Mouse (Mus musculus): ENCODE results near the gene Caln1. TPM values are rescaled to one million over a fixed set of nuclear protein-coding genes. Genes with fewer than 3 reads are reported as not detected.

The Caln1 gene
- total RNA-seq (2023): not detected

DNA sequence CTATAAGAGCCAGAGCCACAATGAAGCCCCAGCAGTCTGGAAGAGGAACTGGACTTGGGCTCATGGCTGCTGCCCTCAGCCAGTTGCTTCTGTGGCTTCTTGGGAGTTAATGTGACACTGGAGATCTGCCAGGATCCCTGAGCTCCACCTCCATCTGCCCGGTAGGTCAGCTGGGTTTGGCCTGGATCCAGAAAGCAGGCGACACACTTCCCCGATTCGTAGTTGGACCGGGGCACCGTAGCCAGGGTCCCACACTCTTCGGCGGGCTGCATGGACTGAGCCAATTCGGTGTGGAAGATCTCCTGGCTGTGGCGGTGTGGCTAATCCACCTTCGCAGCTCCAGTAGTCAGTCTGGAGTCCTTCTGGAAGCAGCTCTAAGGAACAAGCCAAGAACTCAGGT lies at the start of gene Caln1:
TSS of gene Caln1 (plus strand) at position 219 of the 400 bp plus-strand sequence.

DNA sequence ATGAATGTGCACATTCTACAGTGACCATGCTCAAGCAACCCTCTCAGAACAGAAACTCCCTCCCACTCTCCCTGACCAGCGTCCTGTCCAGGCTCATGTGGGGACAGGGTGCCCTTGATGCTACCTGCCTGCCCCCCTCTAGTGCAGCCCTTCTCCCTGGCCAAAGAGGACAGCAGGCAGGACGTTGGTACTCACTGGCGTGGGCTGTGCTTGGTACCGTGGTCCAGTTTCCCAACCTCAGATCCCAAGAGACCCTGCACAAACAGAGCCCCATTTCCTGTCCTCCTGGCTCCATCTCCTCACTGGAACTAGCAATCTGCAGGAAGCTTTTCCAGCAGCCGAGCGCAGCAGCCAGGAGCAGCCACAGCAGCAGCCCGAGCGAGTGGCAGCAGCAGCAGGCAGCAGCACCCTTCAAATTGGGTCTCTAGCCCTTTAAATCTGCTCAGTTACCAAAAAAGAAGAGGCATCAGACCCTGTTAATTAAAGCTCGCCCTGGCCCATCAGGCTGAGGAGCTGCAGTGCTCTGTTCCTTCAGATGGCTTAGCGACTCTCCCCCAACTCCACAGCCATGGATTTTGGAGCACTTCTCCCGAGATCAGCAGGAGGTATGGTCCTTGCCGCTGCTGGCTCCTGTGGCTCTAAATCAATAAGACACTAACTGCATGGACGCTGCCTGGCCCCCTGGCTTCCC lies 15.1 kb downstream of the Caln1 start, which contains the start of gene A330070K13Rik:
TSS of gene A330070K13Rik (minus strand) at position 410 of the 691 bp plus-strand sequence.

Other genes with a start within 250 kb of the Caln1 start
- gene Kctd7, start 224.6 kb upstream of the Caln1 start, total RNA-seq (2023): 1 to 10 TPM; 3.7 to 6.5 TPM
- 10 to 100 TPM; 87.7 to 94.4 TPM for gene Rabgef1, start 197.7 kb upstream of the Caln1 start, total RNA-seq (2023)
- gene Tmem248, start 152.4 kb upstream of the Caln1 start, total RNA-seq (2023): 10 to 100 TPM; 45.2 to 46.6 TPM
- gene Sbds, start 113.9 kb upstream of the Caln1 start, total RNA-seq (2023): 10 to 100 TPM; 37.3 to 44.0 TPM
- gene Tyw1, start 113.8 kb upstream of the Caln1 start, total RNA-seq (2023): 1 to 10 TPM; 9.5 to 9.7 TPM
- not detected for gene A330070K13Rik, start 15.2 kb downstream of the Caln1 start, total RNA-seq (2023)

Data from neutrophil, adult 59 days (primary cell).